Mouse (Mus musculus): ENCODE results near the gene Olig1. TPM values are rescaled to one million over a fixed set of nuclear protein-coding genes. Genes with fewer than 3 reads are reported as not detected.

Gene Olig1
- not detected in 2 replicates for polyA plus RNA-seq (2015; fragmentation: Nextera tagmentation; extraction: Ambion mirVana)

DNA sequence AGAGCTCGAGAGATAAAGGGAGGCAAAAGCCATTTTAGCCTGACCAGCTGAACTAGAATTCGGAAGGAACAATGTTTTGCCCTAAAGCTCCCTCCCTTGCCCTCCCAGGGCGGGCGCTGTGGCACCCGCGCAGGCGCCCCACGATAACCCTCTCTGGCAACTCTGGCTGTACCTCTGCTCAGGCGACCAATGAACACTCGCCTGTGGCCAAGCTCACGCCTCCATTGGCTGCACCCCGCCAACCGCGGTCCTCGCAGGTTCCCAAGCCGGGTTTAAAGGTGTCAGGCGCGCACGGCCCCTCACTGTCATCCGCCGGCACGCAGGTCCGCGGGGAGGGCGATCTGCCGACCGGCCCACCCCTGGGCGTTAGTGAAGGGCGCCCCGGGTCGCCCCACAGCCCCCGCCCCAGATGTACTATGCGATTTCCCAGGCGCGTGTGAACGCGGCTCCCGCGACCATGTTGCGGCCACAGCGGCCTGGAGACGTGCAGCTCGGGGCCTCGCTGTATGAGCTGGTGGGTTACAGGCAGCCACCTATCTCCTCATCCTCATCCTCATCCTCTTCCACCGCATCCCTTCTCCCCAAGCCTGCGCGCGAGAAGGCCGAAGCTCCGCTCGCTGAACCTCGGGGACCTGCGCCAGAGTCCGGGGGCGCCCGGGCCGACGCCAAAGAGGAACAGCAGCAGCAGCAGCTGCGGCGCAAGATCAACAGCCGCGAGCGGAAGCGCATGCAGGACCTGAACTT is at the start of gene Olig1:
Gene Olig1, plus strand, starts transcription at position 305 of the 744 bp plus-strand sequence.

GRCm38 (mm10) chr16:91225233-91226037 is 44.1 kb upstream of the Olig1 start, which contains the start of gene Olig2:
TSS of gene Olig2 (plus strand) at chr16:91225457.

Other genes starting within 250 kb of the Olig1 start
- gene Paxbp1, start 225.2 kb upstream of the Olig1 start, polyA plus RNA-seq (2015; fragmentation: Nextera tagmentation; extraction: Ambion mirVana): 16.3 and 17.2 TPM in 2 replicates
- gene 4932438H23Rik, start 174.7 kb upstream of the Olig1 start, polyA plus RNA-seq (2015; fragmentation: Nextera tagmentation; extraction: Ambion mirVana): 1.3 and 1.6 TPM in 2 replicates
- gene Olig2, start 44.3 kb upstream of the Olig1 start, polyA plus RNA-seq (2015; fragmentation: Nextera tagmentation; extraction: Ambion mirVana): not detected in 2 replicates
- gene Ifnar2, start 103.0 kb downstream of the Olig1 start, polyA plus RNA-seq (2015; fragmentation: Nextera tagmentation; extraction: Ambion mirVana): 40.4 and 44.8 TPM in 2 replicates
- not detected in 2 replicates for gene Gm21970, start 121.9 kb downstream of the Olig1 start, polyA plus RNA-seq (2015; fragmentation: Nextera tagmentation; extraction: Ambion mirVana)
- 32.1 and 34.0 TPM in 2 replicates for gene Il10rb, start 136.4 kb downstream of the Olig1 start, polyA plus RNA-seq (2015; fragmentation: Nextera tagmentation; extraction: Ambion mirVana)
- gene Ifnar1, start 215.5 kb downstream of the Olig1 start, polyA plus RNA-seq (2015; fragmentation: Nextera tagmentation; extraction: Ambion mirVana): 24.4 and 26.4 TPM in 2 replicates

Measured in skeletal muscle tissue, postnatal 0 days (tissue).